Mouse (Mus musculus): ENCODE measurements at regions not wholly inside any gene's neighbourhood (a gene's known extent, or its start where the extent isn't known, plus 50 kb on each side); places are given as distances from the start of the nearest gene placed in this dataset.

GRCm38 (mm10) chr5:37903861-37904260 is 79.5 kb upstream of the Msx1 start:
- H3K27ac ChIP-seq (ENCODE audit: low read length) = no peak overlapping the region
- H3K4me1 ChIP-seq (ENCODE audit: control insufficient read depth, insufficient read depth, low read length) = peaks cover 4% of the 10 kb centered on the region; the same call in 1 of the 2 replicates
- no peak overlapping the region for H3K4me3 ChIP-seq (ENCODE audit: low read depth, low read length)
- no peak overlapping the region for H3K4me2 ChIP-seq (ENCODE audit: low read length)
- H3K27me3 ChIP-seq (ENCODE audit: control insufficient read depth, insufficient read depth, low read depth, low read length) = peaks cover 33% of the 10 kb centered on the region
- ATAC-seq = no peak
- H3K36me3 ChIP-seq (ENCODE audit: control insufficient read depth, insufficient read depth, low read length) = no peaks in the 10 kb centered on the region
- WGBS = 84% methylated on average over 3 of the region's 3 CpGs
- no peak overlapping the region for H3K9ac ChIP-seq (ENCODE audit: low read depth, low read length)
- no peaks in the 10 kb centered on the region for H3K9me3 ChIP-seq (replicated peaks; ENCODE audit: control insufficient read depth, low read length, poor library complexity, severe bottlenecking)

- ATAC-seq = no peak
- H3K9ac ChIP-seq (ENCODE audit: low read depth, low read length) = no peak overlapping the region
- H3K4me2 ChIP-seq (ENCODE audit: low read length) = no peak overlapping the region
- 55% methylated on average over 2 of the region's 2 CpGs for WGBS
- H3K36me3 ChIP-seq (ENCODE audit: control insufficient read depth, insufficient read depth, low read length) = no peaks in the 10 kb centered on the region
- peaks cover 33% of the 10 kb centered on the region for H3K27me3 ChIP-seq (ENCODE audit: control insufficient read depth, insufficient read depth, low read depth, low read length)
- H3K27ac ChIP-seq (ENCODE audit: low read length) = no peak overlapping the region
- no peaks in the 10 kb centered on the region for H3K9me3 ChIP-seq (replicated peaks; ENCODE audit: control insufficient read depth, low read length, poor library complexity, severe bottlenecking)
- H3K4me3 ChIP-seq (ENCODE audit: low read depth, low read length) = no peak overlapping the region
- peaks cover 4% of the 10 kb centered on the region; the same call in 1 of the 2 replicates for H3K4me1 ChIP-seq (ENCODE audit: control insufficient read depth, insufficient read depth, low read length)
Observed at GRCm38 (mm10) chr5:37902741-37903140, 78.4 kb upstream of the Msx1 start.

GRCm38 (mm10) chr5:37901861-37902291 is 77.5 kb upstream of the Msx1 start:
- no peak overlapping the region for H3K4me3 ChIP-seq (ENCODE audit: low read depth, low read length)
- under 1% methylated on average over 16 of the region's 16 CpGs for WGBS
- no peaks in the 10 kb centered on the region for H3K9me3 ChIP-seq (replicated peaks; ENCODE audit: control insufficient read depth, low read length, poor library complexity, severe bottlenecking)
- H3K4me2 ChIP-seq (ENCODE audit: low read length) = no peak overlapping the region
- H3K27ac ChIP-seq (ENCODE audit: low read length) = no peak overlapping the region
- peaks cover 4% of the 10 kb centered on the region; the same call in 1 of the 2 replicates for H3K4me1 ChIP-seq (ENCODE audit: control insufficient read depth, insufficient read depth, low read length)
- no peaks in the 10 kb centered on the region for H3K36me3 ChIP-seq (ENCODE audit: control insufficient read depth, insufficient read depth, low read length)
- no peak overlapping the region for H3K9ac ChIP-seq (ENCODE audit: low read depth, low read length)
- ATAC-seq = no peak
- peaks cover 33% of the 10 kb centered on the region for H3K27me3 ChIP-seq (ENCODE audit: control insufficient read depth, insufficient read depth, low read depth, low read length)

- H3K27me3 ChIP-seq (ENCODE audit: control insufficient read depth, insufficient read depth, low read depth, low read length) = peaks cover 46% of the 10 kb centered on the region
- H3K4me2 ChIP-seq (ENCODE audit: low read length) = no peak overlapping the region
- H3K4me3 ChIP-seq (ENCODE audit: low read depth, low read length) = no peak overlapping the region
- H3K9ac ChIP-seq (ENCODE audit: low read depth, low read length) = no peak overlapping the region
- H3K27ac ChIP-seq (ENCODE audit: low read length) = no peak overlapping the region
- H3K9me3 ChIP-seq (replicated peaks; ENCODE audit: control insufficient read depth, low read length, poor library complexity, severe bottlenecking) = no peaks in the 10 kb centered on the region
- no peaks in the 10 kb centered on the region for H3K36me3 ChIP-seq (ENCODE audit: control insufficient read depth, insufficient read depth, low read length)
- peaks cover 26% of the 10 kb centered on the region for H3K4me1 ChIP-seq (ENCODE audit: control insufficient read depth, insufficient read depth, low read length)
- ATAC-seq = no peak
- WGBS = 44% methylated on average over 12 of the region's 12 CpGs
Observed at GRCm38 (mm10) chr5:37898041-37898615, 73.7 kb upstream of the Msx1 start.

- Histone ChIP-seq H3K4me1 (ENCODE audit: control insufficient read depth, insufficient read depth, low read length) (peaks cover 26% of the 10 kb centered on the region), H3K27me3 (ENCODE audit: control insufficient read depth, insufficient read depth, low read depth, low read length) (peaks cover 46% of the 10 kb centered on the region), H3K36me3 (ENCODE audit: control insufficient read depth, insufficient read depth, low read length) (no peaks in the 10 kb centered on the region), H3K4me3 (ENCODE audit: low read depth, low read length) (no peak overlapping the region), H3K4me2 (ENCODE audit: low read length) (no peak overlapping the region), H3K9ac (ENCODE audit: low read depth, low read length) (no peak overlapping the region), H3K9me3 (replicated peaks; ENCODE audit: control insufficient read depth, low read length, poor library complexity, severe bottlenecking) (no peaks in the 10 kb centered on the region), H3K27ac (ENCODE audit: low read length) (no peak overlapping the region)
- no peak for ATAC-seq
- WGBS = 34% methylated on average over 6 of the region's 6 CpGs
Observed at GRCm38 (mm10) chr5:37897501-37897900, 73.1 kb upstream of the Msx1 start.

GRCm38 (mm10) chr5:37895441-37896336 is 71.3 kb upstream of the Msx1 start:
- H3K4me2 ChIP-seq (ENCODE audit: low read length) = peak overlapping the region; percentile 13; the same call in 1 of the 2 replicates
- 3% methylated on average over 19 of the region's 19 CpGs for WGBS
- H3K36me3 ChIP-seq (ENCODE audit: control insufficient read depth, insufficient read depth, low read length) = no peaks in the 10 kb centered on the region
- H3K9me3 ChIP-seq (replicated peaks; ENCODE audit: control insufficient read depth, low read length, poor library complexity, severe bottlenecking) = no peaks in the 10 kb centered on the region
- H3K4me3 ChIP-seq (ENCODE audit: low read depth, low read length) = no peak overlapping the region
- ATAC-seq = peak; percentile 64
- H3K27me3 ChIP-seq (ENCODE audit: control insufficient read depth, insufficient read depth, low read depth, low read length) = peaks cover 42% of the 10 kb centered on the region
- H3K9ac ChIP-seq (ENCODE audit: low read depth, low read length) = no peak overlapping the region
- H3K4me1 ChIP-seq (ENCODE audit: control insufficient read depth, insufficient read depth, low read length) = peaks cover 22% of the 10 kb centered on the region
- peak overlapping the region; percentile 3; the same call in 1 of the 2 replicates for H3K27ac ChIP-seq (ENCODE audit: low read length)

- peak overlapping the region; percentile 23 for H3K4me3 ChIP-seq (ENCODE audit: low read depth, low read length)
- H3K27me3 ChIP-seq (ENCODE audit: control insufficient read depth, insufficient read depth, low read depth, low read length) = peaks cover 33% of the 10 kb centered on the region
- H3K27ac ChIP-seq (ENCODE audit: low read length) = no peak overlapping the region
- H3K36me3 ChIP-seq (ENCODE audit: control insufficient read depth, insufficient read depth, low read length) = no peaks in the 10 kb centered on the region
- peak overlapping the region; percentile 35 for H3K9ac ChIP-seq (ENCODE audit: low read depth, low read length)
- peak; percentile 46 for ATAC-seq
- H3K4me2 ChIP-seq (ENCODE audit: low read length) = peak overlapping the region; percentile 53
- H3K4me1 ChIP-seq (ENCODE audit: control insufficient read depth, insufficient read depth, low read length) = peaks cover 22% of the 10 kb centered on the region
- 5% methylated on average over 36 of the region's 36 CpGs for WGBS
- H3K9me3 ChIP-seq (replicated peaks; ENCODE audit: control insufficient read depth, low read length, poor library complexity, severe bottlenecking) = no peaks in the 10 kb centered on the region
Observed at GRCm38 (mm10) chr5:37893639-37894550, 69.5 kb upstream of the Msx1 start.

GRCm38 (mm10) chr5:37890641-37891040 is 66.3 kb upstream of the Msx1 start:
- 65% methylated on average over 11 of the region's 11 CpGs for WGBS
- H3K9ac ChIP-seq (ENCODE audit: low read depth, low read length) = no peak overlapping the region
- ATAC-seq = no peak
- H3K36me3 ChIP-seq (ENCODE audit: control insufficient read depth, insufficient read depth, low read length) = no peaks in the 10 kb centered on the region
- H3K4me2 ChIP-seq (ENCODE audit: low read length) = no peak overlapping the region
- H3K4me3 ChIP-seq (ENCODE audit: low read depth, low read length) = no peak overlapping the region
- no peaks in the 10 kb centered on the region for H3K9me3 ChIP-seq (replicated peaks; ENCODE audit: control insufficient read depth, low read length, poor library complexity, severe bottlenecking)
- H3K27ac ChIP-seq (ENCODE audit: low read length) = no peak overlapping the region
- peaks cover 11% of the 10 kb centered on the region for H3K4me1 ChIP-seq (ENCODE audit: control insufficient read depth, insufficient read depth, low read length)
- peaks cover 30% of the 10 kb centered on the region for H3K27me3 ChIP-seq (ENCODE audit: control insufficient read depth, insufficient read depth, low read depth, low read length)

All from midbrain, embryonic 16.5 days (tissue).